Mouse (Mus musculus): Measurements from ENCODE around the gene Upk3b. TPM values are rescaled to one million over a fixed set of nuclear protein-coding genes. Genes with fewer than 3 reads are reported as not detected.

Upk3b gene
- polyA plus RNA-seq, 1 experiment from 2014 or later, result not detected

- ATAC-seq (replicated peaks; ENCODE audit: low FRiP score) (no peak), DNase-seq (ENCODE audit: low spot score) (no peak)
- H3K4me1 ChIP-seq (replicated peaks; ENCODE audit: control insufficient read depth, insufficient read depth, low read length), result no peaks in the 10 kb centered on the region
- H3K9ac ChIP-seq (ENCODE audit: low read length), result no peak overlapping the region
- H3K9me3 ChIP-seq (ENCODE audit: control insufficient read depth, low read length), result no peaks in the 10 kb centered on the region
- no peaks in the 10 kb centered on the region for H3K27me3 ChIP-seq (ENCODE audit: control insufficient read depth, insufficient read depth, low read length)
- H3K36me3 ChIP-seq (ENCODE audit: control insufficient read depth, insufficient read depth, low read length), result no peaks in the 10 kb centered on the region
- no peak overlapping the region for H3K27ac ChIP-seq (ENCODE audit: low read depth, low read length)
- H3K4me3 ChIP-seq (ENCODE audit: low read depth, low read length), result no peak overlapping the region
- WGBS, result 78% methylated on average over 11 of the region's 11 CpGs
- no peak overlapping the region for H3K4me2 ChIP-seq (ENCODE audit: low read depth, low read length, severe bottlenecking)
Observed at GRCm38 (mm10) chr5:136073526-136073925, 35.2 kb downstream of the Upk3b start.

GRCm38 (mm10) chr5:136075076-136075475, 36.8 kb downstream of the Upk3b start:
- Histone ChIP-seq H3K27me3 (ENCODE audit: control insufficient read depth, insufficient read depth, low read length) (no peaks in the 10 kb centered on the region), H3K9ac (ENCODE audit: low read length) (no peak overlapping the region), H3K36me3 (ENCODE audit: control insufficient read depth, insufficient read depth, low read length) (no peaks in the 10 kb centered on the region), H3K4me2 (ENCODE audit: low read depth, low read length, severe bottlenecking) (no peak overlapping the region), H3K4me1 (replicated peaks; ENCODE audit: control insufficient read depth, insufficient read depth, low read length) (no peaks in the 10 kb centered on the region), H3K27ac (ENCODE audit: low read depth, low read length) (no peak overlapping the region), H3K4me3 (ENCODE audit: low read depth, low read length) (no peak overlapping the region), H3K9me3 (ENCODE audit: control insufficient read depth, low read length) (no peaks in the 10 kb centered on the region)
- WGBS, result 91% methylated on average over 5 of the region's 5 CpGs
- DNase-seq (ENCODE audit: low spot score) (no peak), ATAC-seq (replicated peaks; ENCODE audit: low FRiP score) (no peak)

GRCm38 (mm10) chr5:136076284-136076683, 38.0 kb downstream of the Upk3b start:
- ATAC-seq (replicated peaks; ENCODE audit: low FRiP score) (no peak), DNase-seq (ENCODE audit: low spot score) (no peak)
- 58% methylated on average over 7 of the region's 7 CpGs for WGBS
- Histone ChIP-seq H3K9ac (ENCODE audit: low read length) (no peak overlapping the region), H3K9me3 (ENCODE audit: control insufficient read depth, low read length) (no peaks in the 10 kb centered on the region), H3K27ac (ENCODE audit: low read depth, low read length) (no peak overlapping the region), H3K4me2 (ENCODE audit: low read depth, low read length, severe bottlenecking) (no peak overlapping the region), H3K4me3 (ENCODE audit: low read depth, low read length) (no peak overlapping the region), H3K27me3 (ENCODE audit: control insufficient read depth, insufficient read depth, low read length) (no peaks in the 10 kb centered on the region), H3K36me3 (ENCODE audit: control insufficient read depth, insufficient read depth, low read length) (no peaks in the 10 kb centered on the region), H3K4me1 (replicated peaks; ENCODE audit: control insufficient read depth, insufficient read depth, low read length) (no peaks in the 10 kb centered on the region)

DNA sequence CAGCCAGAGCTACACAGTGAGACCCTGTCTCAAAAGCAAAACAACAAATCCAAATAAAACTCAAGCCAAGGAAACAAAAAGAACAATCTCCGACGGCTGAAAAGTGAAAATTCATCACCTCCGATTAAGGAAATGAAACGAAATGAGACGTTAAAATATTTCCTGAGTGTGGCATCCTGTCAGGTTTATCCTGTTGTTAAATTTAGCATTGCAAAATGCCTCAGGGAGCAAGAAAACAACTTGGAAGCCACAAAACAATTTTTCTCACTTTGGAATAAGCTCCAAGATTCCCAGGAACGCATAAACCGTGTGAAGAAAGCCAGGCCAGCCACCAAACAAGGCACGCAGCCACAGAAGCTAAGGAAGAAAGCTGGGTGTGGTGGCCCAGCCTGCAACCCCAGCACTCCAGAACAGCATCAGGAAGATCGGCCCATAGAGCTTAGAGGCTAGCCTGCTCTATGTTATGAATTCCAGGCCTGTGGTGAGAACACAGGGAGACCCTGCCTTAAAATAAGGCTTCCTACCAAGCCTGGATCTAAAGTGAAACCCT, 38.8 kb downstream of the Upk3b start:
- Histone ChIP-seq H3K4me2 (ENCODE audit: low read depth, low read length, severe bottlenecking) (no peak overlapping the region), H3K36me3 (ENCODE audit: control insufficient read depth, insufficient read depth, low read length) (no peaks in the 10 kb centered on the region), H3K9ac (ENCODE audit: low read length) (no peak overlapping the region), H3K27ac (ENCODE audit: low read depth, low read length) (no peak overlapping the region), H3K4me3 (ENCODE audit: low read depth, low read length) (no peak overlapping the region), H3K27me3 (ENCODE audit: control insufficient read depth, insufficient read depth, low read length) (no peaks in the 10 kb centered on the region), H3K4me1 (replicated peaks; ENCODE audit: control insufficient read depth, insufficient read depth, low read length) (no peaks in the 10 kb centered on the region), H3K9me3 (ENCODE audit: control insufficient read depth, low read length) (no peaks in the 10 kb centered on the region)
- WGBS, result 87% methylated on average over 9 of the region's 9 CpGs
- ATAC-seq (replicated peaks; ENCODE audit: low FRiP score), result no peak
- DNase-seq (ENCODE audit: low spot score), result no peak

GRCm38 (mm10) chr5:136078136-136078535, 39.8 kb downstream of the Upk3b start:
- H3K4me2 ChIP-seq (ENCODE audit: low read depth, low read length, severe bottlenecking), result no peak overlapping the region
- no peak overlapping the region for H3K9ac ChIP-seq (ENCODE audit: low read length)
- no peaks in the 10 kb centered on the region for H3K36me3 ChIP-seq (ENCODE audit: control insufficient read depth, insufficient read depth, low read length)
- H3K9me3 ChIP-seq (ENCODE audit: control insufficient read depth, low read length), result no peaks in the 10 kb centered on the region
- ATAC-seq (replicated peaks; ENCODE audit: low FRiP score) (no peak), DNase-seq (ENCODE audit: low spot score) (no peak)
- no peaks in the 10 kb centered on the region for H3K27me3 ChIP-seq (ENCODE audit: control insufficient read depth, insufficient read depth, low read length)
- no peak overlapping the region for H3K4me3 ChIP-seq (ENCODE audit: low read depth, low read length)
- H3K27ac ChIP-seq (ENCODE audit: low read depth, low read length), result no peak overlapping the region
- no peaks in the 10 kb centered on the region for H3K4me1 ChIP-seq (replicated peaks; ENCODE audit: control insufficient read depth, insufficient read depth, low read length)
- 89% methylated on average over 5 of the region's 5 CpGs for WGBS

DNA sequence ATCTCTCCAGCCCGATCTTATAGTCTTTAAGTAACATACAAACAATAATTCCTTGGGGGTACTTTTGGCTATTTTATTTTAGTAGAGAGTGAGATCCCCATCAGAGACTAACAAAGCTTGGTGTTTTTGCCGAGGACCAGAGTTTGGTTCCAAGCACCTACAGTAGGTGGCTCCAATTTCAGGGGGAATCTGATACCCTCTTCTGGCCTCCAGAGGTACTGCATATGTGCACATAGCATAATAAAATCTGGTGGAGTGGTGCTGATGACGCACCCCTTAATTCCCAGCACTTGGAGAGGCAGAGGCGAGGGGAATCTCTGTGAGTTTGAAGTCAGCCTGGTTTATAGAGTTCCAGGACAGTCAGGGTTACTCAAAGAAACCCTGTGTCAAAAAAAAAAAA, 44.0 kb downstream of the Upk3b start:
- ATAC-seq (replicated peaks; ENCODE audit: low FRiP score) (no peak), DNase-seq (ENCODE audit: low spot score) (no peak)
- Histone ChIP-seq H3K9ac (ENCODE audit: low read length) (no peak overlapping the region), H3K4me2 (ENCODE audit: low read depth, low read length, severe bottlenecking) (no peak overlapping the region), H3K27me3 (ENCODE audit: control insufficient read depth, insufficient read depth, low read length) (peaks cover 7% of the 10 kb centered on the region; the same call in 1 of the 2 replicates), H3K36me3 (ENCODE audit: control insufficient read depth, insufficient read depth, low read length) (no peaks in the 10 kb centered on the region), H3K9me3 (ENCODE audit: control insufficient read depth, low read length) (no peaks in the 10 kb centered on the region), H3K27ac (ENCODE audit: low read depth, low read length) (no peak overlapping the region), H3K4me1 (replicated peaks; ENCODE audit: control insufficient read depth, insufficient read depth, low read length) (peaks cover 15% of the 10 kb centered on the region; the same call in 1 of the 2 replicates), H3K4me3 (ENCODE audit: low read depth, low read length) (no peak overlapping the region)
- 85% methylated on average over 4 of the region's 4 CpGs for WGBS

DNA sequence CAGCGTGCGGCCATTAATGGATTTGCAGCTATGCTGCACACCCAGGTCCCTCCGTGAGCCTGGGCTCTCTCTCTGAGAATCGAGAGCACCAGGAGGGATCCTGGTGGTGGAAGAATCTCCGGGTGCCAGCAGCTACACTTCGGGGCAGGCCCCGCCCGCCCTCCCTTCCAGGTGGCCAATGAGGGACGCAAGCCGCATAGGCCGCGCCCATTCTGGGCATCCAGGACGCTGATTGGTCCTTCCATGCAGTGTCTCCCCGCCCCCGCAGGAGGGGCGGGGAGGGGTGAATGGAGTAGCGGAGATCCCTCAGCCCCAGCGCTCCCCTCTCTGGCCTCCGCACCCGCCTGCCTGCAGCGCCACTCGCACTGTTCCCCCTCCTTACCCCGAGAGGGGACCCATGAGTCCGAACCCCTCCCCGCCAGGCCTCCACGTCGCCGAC, 45.4 kb downstream of the Upk3b start, which contains the start of gene Rasa4:
Gene Rasa4 (plus strand): TSS at position 248 of the 439 bp plus-strand sequence.
- Histone ChIP-seq H3K4me3 (ENCODE audit: low read depth, low read length) (peak within 1 kb of the TSS; percentile 48), H3K9ac (ENCODE audit: low read length) (peak within 1 kb of the TSS; percentile 61), H3K27me3 (ENCODE audit: control insufficient read depth, insufficient read depth, low read length) (peaks cover 7% of the 10 kb centered on the region; the same call in 1 of the 2 replicates), H3K4me2 (ENCODE audit: low read depth, low read length, severe bottlenecking) (peak within 1 kb of the TSS; percentile 89), H3K36me3 (ENCODE audit: control insufficient read depth, insufficient read depth, low read length) (no peaks in the 10 kb centered on the region), H3K27ac (ENCODE audit: low read depth, low read length) (no peak within 1 kb of the TSS), H3K9me3 (ENCODE audit: control insufficient read depth, low read length) (no peaks in the 10 kb centered on the region), H3K4me1 (replicated peaks; ENCODE audit: control insufficient read depth, insufficient read depth, low read length) (peaks cover 15% of the 10 kb centered on the region; the same call in 1 of the 2 replicates)
- peak; percentile 94 for DNase-seq (ENCODE audit: low spot score)
- peak; percentile 95 for ATAC-seq (replicated peaks; ENCODE audit: low FRiP score)
- WGBS, result under 1% methylated on average over 28 of the region's 28 CpGs

DNA sequence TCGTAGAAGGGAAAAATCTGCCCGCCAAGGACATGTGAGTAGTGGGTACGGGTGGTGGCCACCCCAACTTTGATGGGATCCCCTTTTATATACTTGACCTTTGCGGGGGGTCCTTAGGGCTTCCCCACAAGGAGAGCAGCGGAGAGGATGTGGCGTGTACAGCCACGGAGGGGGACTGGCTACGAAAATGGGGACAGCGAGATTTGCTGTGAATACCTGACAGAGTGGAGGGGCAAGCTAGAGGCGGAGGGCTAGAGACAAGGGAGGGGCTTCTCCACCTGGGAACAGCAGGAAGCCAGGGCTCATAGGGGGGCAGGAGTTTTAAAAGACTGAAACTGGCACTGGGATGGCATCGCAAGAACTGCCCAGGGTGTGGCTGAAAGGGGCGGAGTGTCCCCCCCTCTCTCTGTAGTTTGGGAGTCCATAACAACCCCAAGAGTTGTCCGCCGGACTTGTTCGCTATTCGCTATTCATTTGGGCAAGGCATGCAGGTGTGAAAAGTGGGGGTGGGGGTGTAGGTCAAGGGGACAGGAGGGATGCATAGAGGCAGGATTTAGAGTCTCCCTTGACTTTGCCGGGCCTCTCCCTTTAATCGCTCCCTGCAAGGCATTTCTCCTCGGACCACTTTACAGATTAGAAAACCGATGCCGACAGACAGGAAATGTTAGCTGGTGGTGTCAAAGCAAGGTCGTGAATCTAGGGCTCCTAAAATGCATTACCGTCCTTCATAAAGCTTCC, 46.0 kb downstream of the Upk3b start:
- Histone ChIP-seq H3K27me3 (ENCODE audit: control insufficient read depth, insufficient read depth, low read length) (peaks cover 7% of the 10 kb centered on the region; the same call in 1 of the 2 replicates), H3K36me3 (ENCODE audit: control insufficient read depth, insufficient read depth, low read length) (no peaks in the 10 kb centered on the region), H3K4me3 (ENCODE audit: low read depth, low read length) (peak overlapping the region; percentile 48), H3K9me3 (ENCODE audit: control insufficient read depth, low read length) (no peaks in the 10 kb centered on the region), H3K4me2 (ENCODE audit: low read depth, low read length, severe bottlenecking) (peak overlapping the region; percentile 89), H3K27ac (ENCODE audit: low read depth, low read length) (no peak overlapping the region), H3K4me1 (replicated peaks; ENCODE audit: control insufficient read depth, insufficient read depth, low read length) (peaks cover 15% of the 10 kb centered on the region; the same call in 1 of the 2 replicates), H3K9ac (ENCODE audit: low read length) (peak overlapping the region; percentile 61)
- under 1% methylated on average over 23 of the region's 23 CpGs for WGBS
- DNase-seq (ENCODE audit: low spot score), result peak; percentile 55
- ATAC-seq (replicated peaks; ENCODE audit: low FRiP score), result peak; percentile 44

All from forebrain, embryonic 11.5 days (tissue).